Mouse (Mus musculus) ES-Bruce4 (cell line): Measurements from ENCODE around the gene Cfl2. TPM values are rescaled to one million over a fixed set of nuclear protein-coding genes. Genes with fewer than 3 reads are reported as not detected.

ENCODE experiments used
- H3K27ac ChIP-seq: 2 replicates; pipeline ENCODE4 v1.5.1; 2012; ENCODE audit warnings: low read length, inconsistent platforms; ENCODE audit not compliant: insufficient read depth
- H3K27me3 ChIP-seq: 2 replicates; pipeline ENCODE4 v1.6.1; 2012; ENCODE audit warnings: mild to moderate bottlenecking, low read length, inconsistent platforms; ENCODE audit not compliant: control insufficient read depth, poor library complexity, insufficient read depth, severe bottlenecking
- H3K36me3 ChIP-seq: 2 replicates; pipeline ENCODE4 v1.6.1; 2012; ENCODE audit warnings: inconsistent platforms, mild to moderate bottlenecking, low read length, moderate library complexity; ENCODE audit not compliant: control insufficient read depth, poor library complexity, insufficient read depth, severe bottlenecking
- H3K4me1 ChIP-seq: one replicate; pipeline ENCODE4 v1.8.1; 2011; ENCODE audit warnings: low read length; ENCODE audit not compliant: control insufficient read depth, insufficient read depth
- H3K4me3 ChIP-seq: 2 replicates; pipeline ENCODE4 v1.5.1; 2011; ENCODE audit warnings: low read depth, mild to moderate bottlenecking, low read length
- H3K9ac ChIP-seq: 2 replicates; pipeline ENCODE4 v1.6.1; 2012; ENCODE audit warnings: low read depth, mild to moderate bottlenecking, inconsistent platforms; ENCODE audit not compliant: poor library complexity, severe bottlenecking
- H3K9me3 ChIP-seq: replicated peaks from 2 replicates; pipeline ENCODE4 v1.6.1; 2012; ENCODE audit warnings: mild to moderate bottlenecking, low read length, inconsistent platforms; ENCODE audit not compliant: control insufficient read depth, poor library complexity, insufficient read depth, severe bottlenecking
- CTCF ChIP-seq: IDR thresholded peaks from one replicate; pipeline ENCODE4 v1.8.1; 2011; ENCODE audit warnings: low read depth, low read length
- EP300 ChIP-seq: IDR thresholded peaks from 2 replicates; pipeline ENCODE4 v1.6.1; 2011; ENCODE audit warnings: low read depth, low read length; ENCODE audit not compliant: insufficient read depth
- POLR2A ChIP-seq: IDR thresholded peaks from one replicate; pipeline ENCODE4 v1.8.1; 2011; ENCODE audit warnings: low read length; ENCODE audit not compliant: insufficient read depth
- polyA plus RNA-seq: library from polyadenylated mRNA; stranded (reverse); fragments of >200 nt; gene quantifications from 2 replicates; pipeline ENCODE4 v1.2.4, GENCODE M21; 2011; ENCODE audit warnings: low read depth; ENCODE audit not compliant: missing spikeins, insufficient read depth, insufficient read length

Cfl2 gene
- polyA plus RNA-seq, 1 experiment, result 77.5 TPM

DNA sequence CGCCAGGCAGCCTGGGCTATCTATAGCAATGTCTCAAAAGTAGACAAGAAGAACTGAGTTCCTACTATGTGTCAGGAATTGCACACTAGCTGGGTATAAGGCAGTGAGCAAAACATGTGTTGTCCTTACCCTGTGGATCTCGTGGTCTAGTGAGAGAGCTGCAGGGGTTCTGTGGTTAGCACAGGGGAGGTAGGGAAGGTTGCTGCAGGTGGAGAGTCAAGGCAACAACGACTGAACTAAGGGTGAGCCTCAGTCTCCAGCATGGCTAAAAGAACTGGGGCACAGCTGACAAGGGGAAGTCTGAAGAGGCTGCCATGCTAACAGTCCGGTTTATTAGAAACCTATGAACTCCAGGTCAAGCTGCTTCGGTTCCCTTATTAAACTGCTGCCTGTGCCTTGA lies 16.5 kb upstream of the Cfl2 start:
- no peak overlapping the region for H3K4me3 ChIP-seq
- H3K36me3 ChIP-seq, result no peaks in the 10 kb centered on the region
- H3K27ac ChIP-seq, result no peak overlapping the region
- H3K4me1 ChIP-seq, result no peaks in the 10 kb centered on the region
- no peaks in the 10 kb centered on the region for H3K27me3 ChIP-seq
- no peak overlapping the region for H3K9ac ChIP-seq
- no peak for TF ChIP-seq POLR2A
- no peak for TF ChIP-seq EP300
- TF ChIP-seq CTCF, result no peak
- H3K9me3 ChIP-seq, result no peaks in the 10 kb centered on the region

- H3K4me1 ChIP-seq, result no peaks in the 10 kb centered on the region
- H3K36me3 ChIP-seq, result no peaks in the 10 kb centered on the region
- no peaks in the 10 kb centered on the region for H3K27me3 ChIP-seq
- 0 out of 2 replicates have a peak, but pooled peaks cover 3% of the 10 kb centered on the region for H3K9me3 ChIP-seq
- H3K9ac ChIP-seq, result no peak overlapping the region
- TF ChIP-seq EP300 (no peak), CTCF (no peak), POLR2A (no peak)
- no peak overlapping the region for H3K27ac ChIP-seq
- no peak overlapping the region for H3K4me3 ChIP-seq
These were observed 15.2 kb upstream of the Cfl2 start for GRCm38 (mm10) chr12:54877875-54878274.

GRCm38 (mm10) chr12:54876879-54877278 lies 14.2 kb upstream of the Cfl2 start:
- no peaks in the 10 kb centered on the region; the same call in 1 of the 2 replicates for H3K36me3 ChIP-seq
- H3K9ac ChIP-seq, result no peak overlapping the region
- no peaks in the 10 kb centered on the region for H3K27me3 ChIP-seq
- no peaks in the 10 kb centered on the region for H3K4me1 ChIP-seq
- no peak overlapping the region for H3K4me3 ChIP-seq
- H3K9me3 ChIP-seq, result peaks cover 11% of the 10 kb centered on the region
- TF ChIP-seq POLR2A (no peak), CTCF (no peak), EP300 (no peak)
- no peak overlapping the region for H3K27ac ChIP-seq

- Histone ChIP-seq H3K4me3 (no peak overlapping the region), H3K9me3 (peaks cover 19% of the 10 kb centered on the region)
These were observed 12.0 kb upstream of the Cfl2 start for GRCm38 (mm10) chr12:54874711-54875110.

GRCm38 (mm10) chr12:54861991-54862605 lies 579 bp downstream of the Cfl2 start:
- Histone ChIP-seq H3K9me3 (no peaks in the 10 kb centered on the region), H3K27ac (peak overlapping the region; percentile 38), H3K4me1 (no peaks in the 10 kb centered on the region), H3K9ac (peak overlapping the region; percentile 90), H3K36me3 (peaks cover 19% of the 10 kb centered on the region), H3K4me3 (peak overlapping the region; percentile 81), H3K27me3 (no peaks in the 10 kb centered on the region)
- TF ChIP-seq EP300, result no peak
- TF ChIP-seq CTCF, result no peak
- no peak for TF ChIP-seq POLR2A

More at GRCm38 (mm10) chr12:54874711-54875110, 12.0 kb upstream of the Cfl2 start:
- TF ChIP-seq CTCF, result no peak
- no peak for TF ChIP-seq POLR2A
- no peak for TF ChIP-seq EP300
- Histone ChIP-seq H3K9ac (no peak overlapping the region), H3K27me3 (no peaks in the 10 kb centered on the region), H3K36me3 (no peaks in the 10 kb centered on the region; the same call in 1 of the 2 replicates), H3K4me1 (no peaks in the 10 kb centered on the region), H3K27ac (no peak overlapping the region)

GRCm38 (mm10) chr12:54859531-54859930 lies 3.1 kb downstream of the Cfl2 start:
- no peak overlapping the region for H3K9ac ChIP-seq
- no peak overlapping the region for H3K27ac ChIP-seq
- H3K4me1 ChIP-seq, result no peaks in the 10 kb centered on the region
- peaks cover 19% of the 10 kb centered on the region for H3K36me3 ChIP-seq
- no peaks in the 10 kb centered on the region for H3K9me3 ChIP-seq
- no peak overlapping the region for H3K4me3 ChIP-seq
- H3K27me3 ChIP-seq, result no peaks in the 10 kb centered on the region
- TF ChIP-seq POLR2A, result no peak
- TF ChIP-seq EP300, result no peak
- no peak for TF ChIP-seq CTCF
